Mouse (Mus musculus) thymus, postnatal 0 days (tissue): ENCODE results near the gene Syn3. TPM values are rescaled to one million over a fixed set of nuclear protein-coding genes. Genes with fewer than 3 reads are reported as not detected.
A peak's percentile ranks its signal among the peaks of the same experiment; 100 is the strongest.
"Not testable (repeated sequence)": the region's sequence is repeated elsewhere in the genome, so short reads cannot be mapped to it uniquely, and the experiment has no call there.

ENCODE experiments used
- DNase-seq: peaks from one replicate; pipeline ENCODE4 v3.0.0-alpha.2; 2015; ENCODE audit warnings: low spot score
- polyA plus RNA-seq: library from polyadenylated mRNA; unstranded; fragments of >200 nt; fragmentation: Nextera tagmentation; extraction: Ambion mirVana; gene quantifications from 2 replicates; pipeline ENCODE4 v1.2.1, GENCODE M21; 2015

Gene Syn3
- polyA plus RNA-seq, 1 experiment from 2014 or later: 0.98 TPM

- no peak for DNase-seq
Measured at GRCm38 (mm10) chr10:86057712-86058111, 441.0 kb downstream of the Syn3 start.

GRCm38 (mm10) chr10:86057286-86057685 lies 441.4 kb downstream of the Syn3 start:
- DNase-seq: no peak

GRCm38 (mm10) chr10:86056297-86056903 lies 442.3 kb downstream of the Syn3 start:
- no peak for DNase-seq

- no peak for DNase-seq
Measured at GRCm38 (mm10) chr10:86052818-86053522, 445.7 kb downstream of the Syn3 start.

DNA sequence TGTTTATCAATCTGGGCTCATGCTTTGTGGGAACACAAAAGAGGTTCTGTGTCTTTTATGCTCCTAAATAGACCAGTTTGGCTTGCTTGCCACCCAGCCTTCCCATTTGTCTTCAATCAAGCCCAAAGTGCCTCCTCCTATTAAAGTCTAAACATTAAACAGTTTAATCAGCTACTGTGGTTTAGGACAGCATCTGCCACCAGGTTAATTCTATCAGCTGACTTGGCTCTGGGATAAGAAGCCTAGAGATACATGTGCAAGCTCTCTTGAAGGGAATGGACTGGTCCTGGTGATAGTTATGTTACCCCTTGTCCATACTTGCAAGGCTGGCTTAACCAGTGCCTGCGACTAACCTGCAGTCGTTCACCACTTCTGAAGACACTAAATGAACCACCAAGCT lies 448.2 kb downstream of the Syn3 start:
- no peak for DNase-seq

- DNase-seq: no peak
Measured at GRCm38 (mm10) chr10:86047786-86048185, 450.9 kb downstream of the Syn3 start.

GRCm38 (mm10) chr10:86046371-86046770 lies 452.3 kb downstream of the Syn3 start:
- no peak for DNase-seq

GRCm38 (mm10) chr10:86044066-86044465 lies 454.6 kb downstream of the Syn3 start:
- DNase-seq: no peak

DNA sequence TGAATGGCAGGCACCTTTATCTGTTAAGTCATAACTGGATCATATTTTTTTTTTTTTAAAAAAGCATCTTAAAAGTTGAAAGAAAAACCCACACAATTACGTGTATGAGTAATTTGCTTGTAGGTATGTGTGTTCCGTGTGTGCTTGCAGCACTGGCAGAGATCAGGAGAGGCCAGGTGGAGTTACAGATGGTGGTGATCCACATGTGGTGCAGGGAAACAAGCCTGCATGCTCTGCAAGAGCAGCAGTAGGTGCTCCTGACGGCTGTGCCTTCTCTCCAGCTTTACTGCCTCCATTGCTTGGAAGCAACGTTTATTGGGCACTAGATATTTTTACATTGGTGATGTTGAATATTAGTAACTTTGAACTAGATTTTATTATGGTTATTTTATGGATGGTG lies 455.0 kb downstream of the Syn3 start:
- DNase-seq: no peak

- no peak for DNase-seq
Measured at GRCm38 (mm10) chr10:86034007-86034728, 464.5 kb downstream of the Syn3 start.

- no peak for DNase-seq
Measured at GRCm38 (mm10) chr10:86032517-86032916, 466.2 kb downstream of the Syn3 start.

GRCm38 (mm10) chr10:86030743-86031142 lies 468.0 kb downstream of the Syn3 start:
- DNase-seq: no peak

DNA sequence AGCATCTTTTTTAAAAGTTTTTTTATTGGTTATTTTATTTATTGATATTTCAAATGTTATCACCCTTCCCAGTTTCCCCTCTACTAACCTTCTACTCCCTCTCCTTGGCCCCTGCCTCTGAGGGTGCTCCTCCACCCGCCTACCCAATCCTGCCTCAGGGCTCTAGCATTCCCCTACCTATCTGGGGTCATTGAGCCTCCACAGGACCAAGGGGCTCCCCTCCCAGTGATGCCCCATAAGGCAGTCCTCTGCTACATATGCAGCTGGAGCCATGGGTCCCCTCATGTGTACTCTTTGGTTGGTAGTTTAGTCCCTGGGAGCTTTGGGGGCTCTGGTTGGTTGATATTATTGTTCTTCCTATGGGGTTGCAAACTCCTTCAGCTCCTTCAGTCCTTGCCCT lies 471.9 kb downstream of the Syn3 start:
- DNase-seq: not testable (repeated sequence)

GRCm38 (mm10) chr10:86026354-86026753 lies 472.3 kb downstream of the Syn3 start:
- DNase-seq: no peak

DNA sequence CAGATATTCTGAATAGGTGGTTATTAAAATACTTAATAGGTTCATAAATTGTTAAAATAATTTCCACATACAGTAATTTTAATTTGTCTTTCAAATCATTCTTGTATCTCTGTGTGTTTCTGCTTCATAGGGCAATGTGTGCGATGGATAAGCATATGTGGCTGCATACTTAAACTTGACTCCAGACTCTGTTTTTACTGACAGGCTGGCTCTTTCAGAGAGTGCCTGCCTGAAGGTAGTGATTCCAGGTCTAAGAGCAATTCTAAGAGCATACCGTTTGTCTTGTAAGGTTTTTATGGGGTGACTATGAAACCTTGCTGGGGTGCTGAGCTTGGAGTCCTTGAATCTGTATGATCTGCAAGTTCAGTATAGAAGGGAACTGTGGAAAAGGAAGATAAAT lies 472.8 kb downstream of the Syn3 start:
- DNase-seq: no peak

- no peak for DNase-seq
Measured at GRCm38 (mm10) chr10:86023149-86023548, 475.5 kb downstream of the Syn3 start.

GRCm38 (mm10) chr10:86022474-86022816 lies 476.3 kb downstream of the Syn3 start:
- DNase-seq: no peak

DNA sequence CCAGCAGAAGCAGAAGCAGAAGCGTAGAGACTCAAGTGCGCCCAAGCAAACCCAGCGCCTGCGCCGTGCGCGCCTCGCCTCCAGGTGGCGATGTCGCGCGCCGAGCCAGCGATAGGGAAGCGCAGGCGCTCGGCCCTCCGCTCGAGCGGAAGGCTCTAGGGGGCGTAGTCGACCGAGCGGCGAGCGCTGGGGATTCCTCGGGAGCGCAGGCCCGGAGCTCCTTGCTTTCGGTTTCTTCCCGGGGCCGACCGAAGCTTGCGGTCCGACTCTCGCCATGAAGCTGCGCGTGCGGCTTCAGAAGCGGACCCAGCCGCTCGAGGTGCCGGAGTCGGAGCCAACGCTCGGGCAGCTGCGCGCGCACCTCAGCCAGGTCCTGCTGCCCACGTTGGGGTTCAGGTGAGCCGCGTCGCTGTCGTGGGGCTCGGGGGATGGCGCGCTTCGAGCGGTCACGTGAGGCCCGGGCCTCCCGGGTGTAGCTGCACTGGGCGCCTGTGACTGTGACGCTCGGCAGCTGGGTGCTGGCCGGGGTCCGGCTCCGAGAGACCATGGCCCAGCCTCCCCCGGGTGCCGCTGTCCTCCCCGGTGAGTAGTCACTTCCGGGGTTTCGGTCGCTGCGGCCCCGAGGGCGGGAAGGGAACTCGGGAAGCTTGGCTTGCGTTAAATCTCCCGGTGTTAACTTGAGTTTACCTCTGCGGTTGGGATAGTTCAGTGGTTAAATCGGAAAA lies 476.8 kb downstream of the Syn3 start, which contains the start of gene Fbxo7:
TSS of gene Fbxo7 (plus strand) at position 224 of the 725 bp plus-strand sequence.
- DNase-seq: peak; percentile 92

DNA sequence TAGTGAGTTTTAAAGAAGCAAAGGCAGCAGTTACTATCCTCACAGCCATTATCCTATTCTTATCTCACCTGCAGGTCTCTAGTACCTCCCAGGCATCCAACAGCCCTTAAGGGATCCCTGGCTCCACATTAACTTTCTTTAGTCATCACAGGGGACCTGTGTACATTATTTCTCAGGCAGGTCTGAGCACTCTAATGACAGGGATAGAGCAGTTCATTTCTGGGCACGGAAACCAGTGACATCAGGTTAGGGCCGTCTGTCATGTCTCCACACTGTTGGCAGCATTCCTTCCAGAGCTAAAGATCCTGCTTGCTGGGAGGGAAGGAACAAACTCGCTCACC lies 477.3 kb downstream of the Syn3 start:
- DNase-seq: no peak

GRCm38 (mm10) chr10:86018813-86019212 lies 479.9 kb downstream of the Syn3 start:
- no peak for DNase-seq

GRCm38 (mm10) chr10:86017781-86018180 lies 480.9 kb downstream of the Syn3 start:
- no peak for DNase-seq

DNA sequence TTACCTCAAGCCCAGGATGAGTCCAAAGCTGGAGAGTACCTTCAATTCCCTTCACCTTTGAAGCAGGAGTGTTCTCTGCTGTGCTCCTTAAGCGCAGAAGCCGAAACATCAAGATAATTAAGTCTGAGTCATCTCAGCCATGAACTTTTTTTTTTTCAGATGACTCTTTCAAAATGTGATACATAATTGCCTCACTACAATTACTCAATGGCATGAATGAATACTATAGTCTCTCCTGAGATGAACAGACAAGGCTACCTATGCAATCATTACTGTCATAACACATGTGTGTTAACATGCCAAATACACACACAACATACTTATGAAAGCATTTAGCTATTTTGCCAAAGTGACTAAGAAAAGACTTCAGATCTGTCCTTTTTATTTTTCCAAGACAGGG lies 486.9 kb downstream of the Syn3 start, which contains the start of gene Bpifc:
TSS of gene Bpifc (minus strand) at position 115 of the 400 bp plus-strand sequence.
- no peak for DNase-seq
